Mouse (Mus musculus): ENCODE data around the gene Slc35e2.

Gene Slc35e2

GRCm38 (mm10) chr4:155577132-155577531 lies 24.1 kb upstream of the Slc35e2 start:
- DNase-seq = no peak

DNA sequence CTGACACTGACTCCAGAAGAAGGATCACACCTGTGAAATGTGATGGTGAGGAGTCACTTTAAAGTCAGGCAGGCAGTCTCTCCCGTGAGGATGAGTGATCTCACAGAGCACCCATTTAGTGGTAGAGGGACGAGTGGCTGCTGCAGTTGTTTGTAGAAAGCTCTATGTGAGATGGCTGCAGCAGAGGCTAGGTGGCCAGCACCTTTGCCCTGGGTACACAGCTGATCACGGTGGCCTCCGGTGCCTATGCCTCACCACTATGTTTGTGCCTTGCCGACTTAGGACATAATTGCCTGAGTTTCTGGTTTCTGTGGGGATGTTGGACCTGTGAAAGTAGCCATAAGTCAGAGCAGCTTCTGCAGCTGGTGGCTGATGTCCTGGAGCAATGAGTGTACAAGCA lies 23.5 kb upstream of the Slc35e2 start:
- no peak for DNase-seq

DNA sequence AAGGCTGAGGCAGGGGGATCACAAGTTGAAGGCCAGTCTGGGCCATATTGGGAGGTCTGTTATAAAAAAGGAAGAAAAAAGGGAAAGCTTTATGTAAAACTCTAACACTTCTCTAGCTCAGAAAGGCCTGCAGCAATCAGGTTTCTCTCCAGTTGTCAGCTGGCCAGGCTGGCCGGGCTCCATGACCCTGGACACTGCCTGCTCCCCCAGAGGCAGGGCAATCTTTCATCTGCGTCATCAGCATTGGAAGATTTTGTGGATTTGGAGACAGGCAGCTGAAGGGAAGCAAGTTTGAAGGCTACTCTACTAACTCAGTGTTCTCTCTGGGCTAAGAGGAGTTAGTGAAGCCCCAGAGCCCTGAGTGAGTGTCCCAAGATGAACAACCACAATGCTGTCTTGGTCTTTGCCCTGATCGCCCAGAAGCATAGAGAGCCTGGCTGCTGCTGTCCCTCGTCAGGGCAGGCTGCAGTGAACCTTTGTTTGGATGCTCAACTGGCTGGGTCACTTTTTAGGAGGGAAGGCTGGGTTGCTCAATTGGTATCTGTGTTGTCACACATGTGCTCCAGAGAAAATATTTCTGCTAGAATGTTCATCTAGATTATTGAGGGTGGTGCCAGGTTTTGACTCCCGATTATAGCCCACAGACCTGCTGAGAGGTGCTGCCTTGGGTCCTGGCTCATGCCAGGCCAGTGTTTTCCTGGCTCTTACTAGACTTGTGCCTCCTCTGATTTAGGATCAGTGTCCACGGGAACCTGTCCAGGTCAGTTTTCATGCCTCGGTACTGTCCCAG lies 22.7 kb upstream of the Slc35e2 start:
- no peak for DNase-seq

- peak; percentile 65 for DNase-seq
Measured at GRCm38 (mm10) chr4:155580420-155580819, 20.8 kb upstream of the Slc35e2 start.

GRCm38 (mm10) chr4:155582279-155582905 lies 18.8 kb upstream of the Slc35e2 start:
- DNase-seq = no peak

GRCm38 (mm10) chr4:155589356-155589755 lies 11.9 kb upstream of the Slc35e2 start:
- no peak for DNase-seq

DNA sequence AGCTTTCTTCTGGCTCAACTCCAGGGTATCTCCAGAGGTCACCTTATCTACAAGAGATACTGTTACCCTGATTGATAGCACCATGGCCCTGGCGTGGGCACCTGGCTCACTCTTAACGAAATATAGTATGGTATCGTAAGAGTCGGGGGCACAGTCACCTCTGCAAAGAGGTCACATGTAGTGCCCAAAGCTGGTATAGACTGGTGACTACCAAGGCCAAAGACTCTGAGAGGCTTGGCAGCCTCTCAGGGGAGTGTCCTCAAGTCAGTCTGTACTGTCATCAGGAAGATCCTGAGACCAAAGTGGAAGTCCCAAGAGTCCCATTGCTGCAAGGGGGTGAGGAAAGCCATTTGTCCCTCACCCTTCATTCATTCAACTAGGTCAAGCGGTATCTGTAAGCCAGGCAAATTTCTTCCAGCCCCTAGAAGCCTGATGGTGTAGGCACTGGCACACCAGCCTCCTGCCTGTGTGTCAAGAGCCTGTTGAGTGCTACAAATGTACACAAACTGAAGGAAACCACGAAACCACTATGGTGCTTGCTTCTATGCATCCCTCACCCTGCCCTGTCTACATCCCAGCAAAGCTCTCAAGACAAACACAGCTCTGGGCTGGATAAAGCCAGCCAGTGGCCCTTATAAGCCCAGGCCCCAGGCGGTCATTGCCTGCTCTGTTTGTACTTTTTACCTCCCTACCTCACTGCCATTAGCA lies 10.1 kb upstream of the Slc35e2 start:
- DNase-seq = no peak

DNA sequence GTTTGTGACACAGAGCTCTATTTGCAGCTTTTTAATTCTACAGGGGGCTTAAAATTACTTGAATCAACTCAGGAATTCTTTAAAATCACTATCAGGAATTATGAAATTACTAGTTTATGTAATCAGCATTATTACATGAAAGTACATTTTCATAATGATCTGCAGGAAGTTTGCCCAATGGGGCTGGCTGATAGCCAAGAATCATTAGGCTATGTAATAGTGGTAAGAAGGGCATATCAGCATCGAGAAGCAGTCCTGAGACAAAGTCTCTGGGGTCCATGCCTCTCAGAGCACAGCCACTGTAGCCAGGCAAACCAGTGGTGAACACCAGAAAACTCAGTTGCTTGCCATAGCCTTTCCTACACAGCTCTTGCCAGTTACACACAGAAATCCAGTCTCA lies 7.4 kb upstream of the Slc35e2 start:
- DNase-seq = no peak

DNA sequence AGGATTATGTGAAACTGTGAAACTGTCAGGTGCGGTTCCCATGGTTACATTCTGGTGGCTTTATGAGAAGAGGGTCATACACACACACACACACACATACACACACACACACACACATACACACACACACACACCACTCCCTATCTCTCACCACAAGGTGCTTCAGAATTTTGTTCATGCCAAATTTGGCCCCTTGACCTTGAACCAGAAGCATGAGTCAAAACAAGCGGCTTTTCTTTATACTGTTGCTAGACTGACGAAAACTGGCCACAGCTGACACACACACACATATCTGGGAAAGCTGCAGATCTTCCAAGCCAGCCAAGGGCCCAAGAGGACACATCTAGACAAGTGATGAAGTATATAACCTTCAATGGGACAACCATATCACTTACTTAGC lies 5.4 kb upstream of the Slc35e2 start:
- DNase-seq = no peak

GRCm38 (mm10) chr4:155596606-155597005 lies 4.6 kb upstream of the Slc35e2 start:
- no peak for DNase-seq

DNA sequence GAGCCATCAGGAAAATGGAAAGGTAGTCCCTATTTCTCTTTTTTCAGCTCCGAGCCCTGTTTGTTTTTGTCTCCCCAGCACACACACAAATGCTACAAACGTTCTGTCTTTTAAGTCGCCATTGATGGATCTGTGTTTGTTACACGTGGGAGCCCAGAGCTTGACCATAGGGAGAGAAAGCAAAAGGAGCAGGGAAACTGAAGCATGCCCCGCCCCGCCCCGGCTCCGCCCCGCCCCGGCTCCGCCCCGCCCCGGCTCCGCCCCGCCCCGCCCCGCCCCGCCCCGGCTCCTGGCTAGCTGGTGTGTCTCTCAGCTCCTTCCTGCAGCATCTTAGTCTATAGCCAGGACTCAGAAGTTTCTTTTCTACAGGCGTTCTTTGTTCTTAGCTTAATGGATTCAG lies 2.7 kb upstream of the Slc35e2 start:
- peak; percentile 5 for DNase-seq

GRCm38 (mm10) chr4:155599901-155600825 lies 1.1 kb upstream of the Slc35e2 start:
- DNase-seq = no peak

GRCm38 (mm10) chr4:155601997-155602456 lies 811 bp downstream of the Slc35e2 start:
- DNase-seq = no peak

- DNase-seq = no peak
Measured at GRCm38 (mm10) chr4:155602753-155603152, 1.5 kb downstream of the Slc35e2 start.

DNA sequence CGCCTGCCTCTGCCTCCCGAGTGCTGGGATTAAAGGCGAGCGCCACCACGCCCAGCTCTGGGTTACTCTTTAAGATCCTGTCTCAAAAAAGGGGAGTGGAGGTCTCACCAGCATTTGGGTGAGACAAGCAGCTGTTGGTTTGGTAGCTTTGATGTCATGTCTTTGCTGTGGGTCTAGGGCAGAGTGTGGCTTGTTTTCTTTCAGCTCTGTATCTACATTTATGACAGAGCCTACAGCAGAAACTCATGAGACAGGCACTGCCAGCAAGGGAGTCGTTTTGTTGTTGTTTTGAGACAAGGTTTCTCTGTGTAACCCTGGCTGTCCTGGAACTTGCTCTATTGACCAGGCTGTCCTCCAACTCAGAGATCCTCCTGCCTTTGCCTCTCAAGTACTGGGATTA lies 2.6 kb downstream of the Slc35e2 start:
- DNase-seq = no peak

DNA sequence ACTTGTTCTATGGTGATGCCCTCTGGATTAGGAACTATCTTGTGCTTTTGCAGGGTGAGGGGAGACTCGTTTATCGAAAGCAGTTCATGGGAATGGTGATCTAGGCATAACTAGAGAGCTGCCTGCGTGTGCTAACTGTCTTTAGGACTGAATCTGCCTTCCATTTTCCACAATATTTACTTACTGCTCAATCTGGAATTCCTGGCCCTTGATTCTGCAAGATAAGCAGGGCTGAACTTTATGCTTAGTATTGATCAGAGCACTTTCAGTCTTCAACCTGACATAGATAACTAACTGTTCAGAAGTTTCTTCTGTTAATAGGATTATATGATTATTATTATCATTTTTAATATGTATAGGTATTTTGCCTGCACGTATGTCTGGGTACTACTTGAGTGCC lies 3.9 kb downstream of the Slc35e2 start:
- no peak for DNase-seq

DNA sequence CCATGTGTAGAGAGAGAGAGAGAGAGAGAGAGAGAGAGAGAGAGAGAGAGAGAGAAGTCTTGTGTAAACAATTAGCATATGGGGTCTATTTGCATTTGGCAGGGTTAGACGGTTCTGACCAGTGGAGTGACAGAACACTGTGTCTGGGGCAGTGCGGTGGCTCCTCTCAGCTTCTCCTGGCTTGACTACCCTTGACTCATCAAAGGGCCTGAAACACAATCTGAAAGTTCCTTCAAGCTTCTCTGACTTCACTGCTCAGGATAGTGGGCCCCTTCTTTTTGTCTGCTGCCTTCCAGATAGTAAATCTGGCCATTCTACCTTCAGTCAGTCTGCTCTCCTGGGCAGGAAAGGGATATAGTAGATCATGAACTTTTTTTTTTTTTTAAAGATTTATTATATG lies 5.6 kb downstream of the Slc35e2 start:
- no peak for DNase-seq

DNA sequence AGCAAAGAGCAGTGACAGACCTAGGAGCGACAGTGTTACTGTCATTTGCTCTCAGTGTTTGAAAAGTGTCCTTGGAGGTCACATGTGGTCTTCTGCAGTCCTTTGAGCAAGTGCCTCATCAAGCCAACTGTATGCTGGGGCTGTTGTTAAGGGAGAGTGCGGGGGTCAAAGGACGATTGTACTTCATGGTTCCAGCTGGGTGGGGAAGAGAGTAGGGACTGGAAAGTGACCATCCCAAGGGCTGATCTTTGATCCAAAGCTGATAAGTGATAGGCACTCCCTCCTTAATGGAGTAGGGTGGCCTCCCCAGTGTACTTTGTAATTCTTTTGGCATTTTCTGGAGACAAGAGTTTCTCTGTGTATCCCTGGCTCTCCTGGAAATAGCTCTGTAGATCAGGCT lies 10.6 kb downstream of the Slc35e2 start:
- no peak for DNase-seq

GRCm38 (mm10) chr4:155613264-155613663 lies 12.0 kb downstream of the Slc35e2 start:
- DNase-seq = no peak

DNA sequence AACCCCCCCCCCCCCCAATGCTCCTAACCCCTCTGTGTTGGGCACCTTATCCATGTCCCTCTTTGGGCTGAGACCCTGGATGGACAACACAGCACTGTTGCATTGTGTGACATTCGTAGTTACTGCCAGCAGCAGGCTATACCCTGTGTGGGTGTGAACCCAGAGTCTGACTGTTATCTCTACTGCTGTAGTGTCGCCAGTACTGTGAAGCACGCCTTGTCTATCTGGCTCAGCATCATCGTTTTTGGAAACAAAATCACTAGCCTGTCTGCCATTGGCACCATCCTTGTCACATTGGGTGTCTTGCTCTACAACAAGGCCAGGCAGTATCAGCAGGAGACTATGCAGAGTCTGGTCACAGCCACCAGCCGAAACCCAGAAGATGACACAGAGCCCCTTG lies 17.1 kb downstream of the Slc35e2 start:
- no peak for DNase-seq

GRCm38 (mm10) chr4:155624338-155625291 lies 23.4 kb downstream of the Slc35e2 start, which contains the start of gene Cdk11b:
Gene Cdk11b, plus strand, starts transcription at chr4:155624854.
- peak; percentile 99 for DNase-seq
